Mouse (Mus musculus) left cerebral cortex, adult 2 months (tissue): ENCODE measurements around the gene Fam83c. TPM values are rescaled to one million over a fixed set of nuclear protein-coding genes. Genes with fewer than 3 reads are reported as not detected.
A peak's percentile ranks its signal among the peaks of the same experiment; 100 is the strongest.

ENCODE experiments used
- DNase-seq, 2 experiments: peaks; one replicate each; pipeline ENCODE4 v3.0.0; 2021 to 2022; ENCODE audit warnings: low spot score in 2 of 2, mixed read lengths in 1 of 2; ENCODE audit errors: extremely low spot score in 1 of 2
- H3K27ac ChIP-seq: fragments of 200-600 bp; 2 replicates; pipeline ENCODE4 v1.8.1; 2022
- H3K4me3 ChIP-seq: fragments of 200-600 bp; 2 replicates; pipeline ENCODE4 v1.8.1; 2022
- CTCF ChIP-seq: fragments of 200-600 bp; IDR thresholded peaks from 2 replicates; pipeline ENCODE4 v1.8.1; 2022; ENCODE audit warnings: antibody characterized with exemption, mild to moderate bottlenecking, moderate library complexity
- intact Hi-C: fragments of 180-260 bp; cut with DNase I; formaldehyde crosslinking; loops from one replicate; pipeline ENCODE4 v1.15.1; 2025
- total RNA-seq, 2 experiments: library from RNA; stranded (reverse); gene quantifications; 2 replicates each; pipeline ENCODE4 v1.2.3; 2021

The Fam83c gene
- total RNA-seq, 2 experiments from 2014 or later = not detected

GRCm38 (mm10) chr2:155809620-155810019, 25.0 kb downstream of the Fam83c start:
- intact Hi-C loops = loop anchor here (2.0 to 5.0 kb wide), 2 partner anchors 32 to 147 kb away; partner anchors contain the start of gene Mmp24
- no peak for TF ChIP-seq CTCF
- DNase-seq = no peak
- Histone ChIP-seq H3K4me3 (no peak overlapping the region), H3K27ac (no peak overlapping the region)

DNA sequence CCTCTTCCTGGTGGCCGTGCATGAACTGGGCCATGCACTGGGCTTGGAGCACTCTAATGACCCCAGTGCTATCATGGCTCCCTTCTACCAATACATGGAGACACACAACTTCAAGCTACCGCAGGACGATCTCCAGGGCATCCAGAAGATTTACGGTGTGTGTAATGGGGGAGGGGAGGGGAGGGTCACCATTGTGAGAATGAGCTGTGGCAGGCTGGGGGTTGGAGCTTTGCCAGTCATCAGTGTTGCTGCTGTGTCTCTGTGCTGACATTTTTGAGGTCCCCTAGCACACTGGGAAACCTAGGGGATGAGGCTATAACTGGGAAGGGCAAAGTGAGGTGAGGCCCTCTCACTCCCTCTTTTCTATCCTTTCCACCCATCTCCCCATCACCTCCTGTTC, 27.2 kb downstream of the Fam83c start:
- DNase-seq = no peak
- intact Hi-C loops = no loop called here
- no peak for TF ChIP-seq CTCF
- Histone ChIP-seq H3K4me3 (no peak overlapping the region), H3K27ac (no peak overlapping the region)

- intact Hi-C loops = no loop called here
- no peak for DNase-seq
- Histone ChIP-seq H3K27ac (no peak overlapping the region), H3K4me3 (no peak overlapping the region)
- TF ChIP-seq CTCF = no peak
These were observed 28.1 kb downstream of the Fam83c start for GRCm38 (mm10) chr2:155806548-155806947.

DNA sequence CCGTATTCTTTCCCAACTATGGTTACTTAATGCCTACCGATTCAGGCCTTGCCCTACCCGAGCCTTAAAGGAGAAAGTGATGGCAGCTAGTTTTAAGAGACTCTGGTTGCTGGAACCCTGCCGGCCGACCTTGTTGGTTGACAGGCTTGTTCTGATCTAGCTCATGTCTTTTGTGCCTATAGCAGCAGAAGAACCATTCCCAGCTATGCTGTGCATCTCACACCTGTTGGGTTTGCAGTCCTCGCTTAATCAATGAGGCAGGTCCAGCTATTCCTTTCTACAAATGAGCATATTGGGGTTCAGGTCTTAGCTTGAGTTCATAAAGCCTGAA, 28.8 kb downstream of the Fam83c start:
- intact Hi-C loops = no loop called here
- no peak for DNase-seq
- TF ChIP-seq CTCF = no peak
- H3K4me3 ChIP-seq = no peak overlapping the region
- no peak overlapping the region for H3K27ac ChIP-seq

DNA sequence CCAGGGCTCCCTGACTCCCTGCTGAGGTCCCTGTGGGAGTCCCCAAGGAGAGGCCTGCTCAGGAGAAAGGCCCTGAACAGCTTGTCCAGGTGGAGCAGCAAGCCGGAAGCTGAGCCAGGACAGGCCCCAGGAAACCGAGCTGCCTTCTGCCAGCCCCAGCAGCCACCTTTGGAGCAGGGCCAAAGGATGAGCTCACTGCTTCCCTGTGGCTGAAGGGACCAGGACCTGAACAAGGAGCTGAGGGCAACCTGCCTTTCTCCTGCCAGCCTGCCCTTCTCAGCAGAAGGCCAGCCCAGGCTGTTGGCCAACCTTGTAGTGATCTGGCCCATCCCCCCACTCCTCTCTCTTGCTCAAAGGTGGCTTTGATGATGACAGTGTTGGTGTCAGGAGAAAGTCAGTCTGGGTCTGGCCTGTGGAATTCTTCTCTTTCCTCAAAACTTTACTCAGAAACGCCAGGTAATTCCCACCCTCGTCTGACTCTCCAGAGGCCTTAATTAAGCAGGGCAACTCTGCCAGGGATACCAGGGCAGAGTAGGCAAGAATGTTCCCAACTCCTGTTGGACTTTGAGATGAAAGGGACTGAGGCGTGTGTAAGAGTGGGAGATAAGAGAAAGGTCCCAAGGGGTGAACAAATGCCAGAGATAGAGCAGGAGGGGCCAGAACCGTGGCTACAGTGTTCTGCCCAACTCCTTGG, 29.3 kb downstream of the Fam83c start:
- no peak for TF ChIP-seq CTCF
- H3K4me3 ChIP-seq = no peak overlapping the region
- no peak overlapping the region for H3K27ac ChIP-seq
- intact Hi-C loops = no loop called here
- DNase-seq = no peak

DNA sequence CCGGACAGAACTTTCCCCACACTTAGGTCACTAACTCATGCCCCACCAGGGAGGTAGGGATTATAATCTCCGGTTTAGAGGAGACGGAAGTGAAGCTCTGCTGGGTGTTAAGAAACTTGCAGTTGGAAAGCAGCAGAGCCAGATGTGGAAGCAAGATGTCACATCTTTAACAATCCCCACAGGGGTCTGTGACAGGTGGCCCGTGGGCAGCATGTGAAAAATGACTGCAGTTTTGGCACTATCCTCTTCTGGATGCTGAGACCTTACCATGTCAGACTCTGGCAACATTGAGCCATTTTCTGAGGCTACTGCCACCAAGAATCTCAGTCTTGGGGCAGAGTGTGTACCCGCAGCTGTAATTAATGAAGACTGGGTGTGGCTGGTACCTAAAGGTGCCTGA, 30.6 kb downstream of the Fam83c start:
- H3K27ac ChIP-seq = no peak overlapping the region
- intact Hi-C loops = no loop called here
- no peak for TF ChIP-seq CTCF
- DNase-seq = no peak
- H3K4me3 ChIP-seq = no peak overlapping the region

- DNase-seq = no peak
- no peak overlapping the region for H3K4me3 ChIP-seq
- no peak overlapping the region for H3K27ac ChIP-seq
- peak; percentile 49 for TF ChIP-seq CTCF
- intact Hi-C loops = no loop called here
These were observed 31.9 kb downstream of the Fam83c start for GRCm38 (mm10) chr2:155802761-155803160.

DNA sequence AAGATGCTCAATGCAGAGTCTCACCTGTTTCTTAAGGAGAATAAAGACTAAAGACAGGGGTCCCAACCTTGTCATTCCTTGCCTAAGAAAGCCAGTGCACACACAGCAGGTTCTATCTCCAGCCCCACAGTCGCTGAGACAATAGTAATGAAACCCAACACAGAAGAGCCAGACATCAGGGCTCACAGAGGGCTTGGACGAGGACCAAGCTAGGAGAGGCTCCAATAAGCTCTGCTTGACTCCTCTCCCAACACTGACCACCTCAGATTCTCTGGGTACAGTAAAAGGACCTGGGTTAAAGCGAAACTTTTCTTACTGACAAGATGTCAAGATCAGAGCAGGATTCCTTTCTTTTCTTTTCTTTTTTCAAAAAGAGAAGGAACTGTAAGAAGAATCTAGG, 36.0 kb downstream of the Fam83c start:
- no peak for TF ChIP-seq CTCF
- no peak for DNase-seq
- intact Hi-C loops = no loop called here
- Histone ChIP-seq H3K27ac (no peak overlapping the region), H3K4me3 (no peak overlapping the region)

GRCm38 (mm10) chr2:155794674-155795445, 39.8 kb downstream of the Fam83c start:
- DNase-seq = no peak
- intact Hi-C loops = no loop called here
- H3K4me3 ChIP-seq = no peak overlapping the region
- TF ChIP-seq CTCF = no peak
- H3K27ac ChIP-seq = no peak overlapping the region

DNA sequence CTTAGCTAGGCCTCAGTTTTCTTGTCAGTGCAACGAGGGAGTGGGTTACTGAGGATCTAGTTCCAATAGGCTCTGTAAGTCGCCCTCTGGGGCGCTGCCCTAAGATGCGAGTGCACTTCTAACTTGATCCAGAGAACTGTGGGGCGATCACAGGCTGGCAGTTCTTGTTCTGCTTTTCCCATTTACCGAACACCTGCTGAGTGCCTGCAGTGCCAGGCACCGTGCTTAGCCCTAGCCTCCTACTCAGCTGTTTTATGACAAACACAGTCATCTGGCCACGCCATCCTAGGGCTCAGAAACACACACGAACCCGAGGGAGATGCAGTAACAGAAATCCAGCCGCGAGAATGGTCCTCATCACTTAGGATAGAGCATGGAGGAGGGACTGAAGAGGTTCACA, 41.8 kb downstream of the Fam83c start:
- no peak for DNase-seq
- no peak overlapping the region for H3K27ac ChIP-seq
- TF ChIP-seq CTCF = no peak
- H3K4me3 ChIP-seq = no peak overlapping the region
- intact Hi-C loops = no loop called here

GRCm38 (mm10) chr2:155787949-155788931, 46.4 kb downstream of the Fam83c start:
- Histone ChIP-seq H3K4me3 (no peak overlapping the region), H3K27ac (no peak overlapping the region)
- no peak for TF ChIP-seq CTCF
- intact Hi-C loops = no loop called here
- no peak for DNase-seq

DNA sequence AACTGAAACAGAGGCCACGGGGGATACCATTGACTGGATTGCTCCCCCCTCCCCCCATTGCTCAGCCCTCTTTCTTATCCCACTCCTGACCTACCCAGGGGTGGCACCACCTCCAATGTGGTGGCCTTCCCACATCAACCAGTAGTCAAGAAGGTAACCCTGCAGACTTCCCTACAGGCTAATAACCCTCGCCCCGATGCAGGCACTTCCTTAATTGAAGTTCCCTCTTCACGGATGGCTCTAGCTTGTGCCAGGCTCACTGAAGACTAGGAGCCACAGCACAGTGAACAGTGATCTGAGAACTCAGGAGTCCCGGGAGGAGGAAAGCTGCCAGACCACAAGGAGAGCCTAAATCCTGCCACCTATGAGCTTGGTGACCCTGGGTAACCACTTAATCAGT, 47.7 kb downstream of the Fam83c start:
- TF ChIP-seq CTCF = no peak
- intact Hi-C loops = no loop called here
- Histone ChIP-seq H3K27ac (no peak overlapping the region), H3K4me3 (no peak overlapping the region)
- DNase-seq = no peak
